Mouse (Mus musculus): ENCODE data around the gene 1700025G04Rik. TPM values are rescaled to one million over a fixed set of nuclear protein-coding genes. Genes with fewer than 3 reads are reported as not detected.

Gene 1700025G04Rik
- polyA plus RNA-seq, 1 experiment, result 5.0 TPM

DNA sequence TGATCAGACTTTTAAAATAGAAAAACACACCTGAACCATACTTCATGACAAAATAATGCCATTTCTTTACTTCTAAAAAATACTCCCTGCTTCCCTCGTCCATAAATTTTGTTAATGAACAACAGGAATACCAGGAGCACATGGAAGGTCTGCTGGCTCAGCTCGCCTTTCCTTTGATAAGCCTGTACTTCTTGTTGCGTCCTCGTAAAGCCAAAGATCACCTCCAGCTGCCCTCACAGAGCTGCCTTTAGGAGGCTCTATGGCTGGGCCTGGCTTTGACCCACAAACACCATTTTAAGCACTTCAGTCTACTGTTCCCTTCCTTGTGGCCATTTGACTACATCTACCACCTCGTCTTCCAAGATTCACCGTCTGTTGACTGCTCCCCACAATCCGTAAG lies 101.2 kb downstream of the 1700025G04Rik start:
- WGBS, result 98% methylated on average over 7 of the region's 7 CpGs
- H3K4me1 ChIP-seq (replicated peaks; ENCODE audit: control insufficient read depth, insufficient read depth, low read length), result no peaks in the 10 kb centered on the region
- H3K36me3 ChIP-seq (ENCODE audit: control insufficient read depth, insufficient read depth, low read length), result no peaks in the 10 kb centered on the region
- TF ChIP-seq CTCF (IDR thresholded peaks at IDR 0.05; ENCODE audit: borderline replicate concordance, control insufficient read depth, extremely low read depth, insufficient read depth, low read length, poor library complexity) (no peak), POLR2A (IDR thresholded peaks at IDR 0.05; ENCODE audit: control insufficient read depth, extremely low read depth, insufficient read depth, low read length, poor library complexity) (no peak)
- no peaks in the 10 kb centered on the region for H3K27me3 ChIP-seq (ENCODE audit: control insufficient read depth, insufficient read depth, low read length)
- H3K27ac ChIP-seq (ENCODE audit: control insufficient read depth, insufficient read depth, low read length), result no peak overlapping the region
- DNase-seq, result no peak
- no peak overlapping the region for H3K4me3 ChIP-seq (ENCODE audit: control insufficient read depth, insufficient read depth, low read length)

DNA sequence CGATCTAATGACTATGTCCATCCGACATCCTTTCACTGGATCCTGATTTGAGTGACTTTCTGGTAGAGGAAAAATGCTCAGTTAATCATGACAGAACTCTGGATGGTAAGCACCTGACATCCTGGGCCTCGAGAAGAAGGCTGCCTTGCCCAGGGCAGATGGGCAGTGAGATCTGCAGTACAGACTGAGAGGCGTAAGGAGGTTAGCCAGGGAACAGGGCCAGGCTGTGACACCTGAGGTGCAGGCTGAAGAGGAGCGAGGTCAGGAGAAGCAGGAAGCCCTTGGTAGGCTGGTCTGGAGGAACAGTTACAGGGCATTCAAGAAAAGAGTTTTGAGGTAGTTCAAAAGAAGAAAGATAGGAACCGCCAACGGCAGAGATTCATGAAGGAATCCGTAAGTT lies 101.9 kb downstream of the 1700025G04Rik start:
- TF ChIP-seq CTCF (IDR thresholded peaks at IDR 0.05; ENCODE audit: borderline replicate concordance, control insufficient read depth, extremely low read depth, insufficient read depth, low read length, poor library complexity) (no peak), POLR2A (IDR thresholded peaks at IDR 0.05; ENCODE audit: control insufficient read depth, extremely low read depth, insufficient read depth, low read length, poor library complexity) (no peak)
- no peak for DNase-seq
- Histone ChIP-seq H3K4me3 (ENCODE audit: control insufficient read depth, insufficient read depth, low read length) (no peak overlapping the region), H3K27me3 (ENCODE audit: control insufficient read depth, insufficient read depth, low read length) (no peaks in the 10 kb centered on the region), H3K36me3 (ENCODE audit: control insufficient read depth, insufficient read depth, low read length) (no peaks in the 10 kb centered on the region), H3K4me1 (replicated peaks; ENCODE audit: control insufficient read depth, insufficient read depth, low read length) (no peaks in the 10 kb centered on the region), H3K27ac (ENCODE audit: control insufficient read depth, insufficient read depth, low read length) (no peak overlapping the region)
- WGBS, result 90% methylated on average over 8 of the region's 8 CpGs

GRCm38 (mm10) chr1:151986024-151986778 lies 103.7 kb downstream of the 1700025G04Rik start:
- TF ChIP-seq CTCF (IDR thresholded peaks at IDR 0.05; ENCODE audit: borderline replicate concordance, control insufficient read depth, extremely low read depth, insufficient read depth, low read length, poor library complexity), result no peak
- TF ChIP-seq POLR2A (IDR thresholded peaks at IDR 0.05; ENCODE audit: control insufficient read depth, extremely low read depth, insufficient read depth, low read length, poor library complexity), result no peak

GRCm38 (mm10) chr1:151985056-151985455 lies 104.9 kb downstream of the 1700025G04Rik start:
- DNase-seq, result no peak
- Histone ChIP-seq H3K27me3 (ENCODE audit: control insufficient read depth, insufficient read depth, low read length) (no peaks in the 10 kb centered on the region), H3K27ac (ENCODE audit: control insufficient read depth, insufficient read depth, low read length) (no peak overlapping the region), H3K4me3 (ENCODE audit: control insufficient read depth, insufficient read depth, low read length) (no peak overlapping the region), H3K36me3 (ENCODE audit: control insufficient read depth, insufficient read depth, low read length) (no peaks in the 10 kb centered on the region), H3K4me1 (replicated peaks; ENCODE audit: control insufficient read depth, insufficient read depth, low read length) (no peaks in the 10 kb centered on the region)
- WGBS, result 84% methylated on average over 1 of the region's 1 CpGs
- TF ChIP-seq CTCF (IDR thresholded peaks at IDR 0.05; ENCODE audit: borderline replicate concordance, control insufficient read depth, extremely low read depth, insufficient read depth, low read length, poor library complexity) (no peak), POLR2A (IDR thresholded peaks at IDR 0.05; ENCODE audit: control insufficient read depth, extremely low read depth, insufficient read depth, low read length, poor library complexity) (no peak)

More at GRCm38 (mm10) chr1:151986024-151986778, 103.7 kb downstream of the 1700025G04Rik start:
- no peaks in the 10 kb centered on the region for H3K27me3 ChIP-seq (ENCODE audit: control insufficient read depth, insufficient read depth, low read length)
- no peak overlapping the region for H3K4me3 ChIP-seq (ENCODE audit: control insufficient read depth, insufficient read depth, low read length)
- H3K27ac ChIP-seq (ENCODE audit: control insufficient read depth, insufficient read depth, low read length), result no peak overlapping the region
- H3K36me3 ChIP-seq (ENCODE audit: control insufficient read depth, insufficient read depth, low read length), result no peaks in the 10 kb centered on the region
- no peaks in the 10 kb centered on the region for H3K4me1 ChIP-seq (replicated peaks; ENCODE audit: control insufficient read depth, insufficient read depth, low read length)
- no peak for DNase-seq
- 94% methylated on average over 11 of the region's 11 CpGs for WGBS

GRCm38 (mm10) chr1:151983991-151984390 lies 105.9 kb downstream of the 1700025G04Rik start:
- H3K27ac ChIP-seq (ENCODE audit: control insufficient read depth, insufficient read depth, low read length), result no peak overlapping the region
- 85% methylated on average over 4 of the region's 4 CpGs for whole genome bisulfite sequencing
- no peak for DNase-seq
- TF ChIP-seq POLR2A (IDR thresholded peaks at IDR 0.05; ENCODE audit: control insufficient read depth, extremely low read depth, insufficient read depth, low read length, poor library complexity) (no peak), CTCF (IDR thresholded peaks at IDR 0.05; ENCODE audit: borderline replicate concordance, control insufficient read depth, extremely low read depth, insufficient read depth, low read length, poor library complexity) (no peak)
- no peaks in the 10 kb centered on the region for H3K4me1 ChIP-seq (replicated peaks; ENCODE audit: control insufficient read depth, insufficient read depth, low read length)
- H3K27me3 ChIP-seq (ENCODE audit: control insufficient read depth, insufficient read depth, low read length), result no peaks in the 10 kb centered on the region
- H3K4me3 ChIP-seq (ENCODE audit: control insufficient read depth, insufficient read depth, low read length), result no peak overlapping the region
- H3K36me3 ChIP-seq (ENCODE audit: control insufficient read depth, insufficient read depth, low read length), result no peaks in the 10 kb centered on the region

- Histone ChIP-seq H3K4me1 (replicated peaks; ENCODE audit: control insufficient read depth, insufficient read depth, low read length) (no peaks in the 10 kb centered on the region), H3K4me3 (ENCODE audit: control insufficient read depth, insufficient read depth, low read length) (no peak overlapping the region), H3K27ac (ENCODE audit: control insufficient read depth, insufficient read depth, low read length) (no peak overlapping the region), H3K27me3 (ENCODE audit: control insufficient read depth, insufficient read depth, low read length) (no peaks in the 10 kb centered on the region), H3K36me3 (ENCODE audit: control insufficient read depth, insufficient read depth, low read length) (no peaks in the 10 kb centered on the region)
- 59% methylated on average over 7 of the region's 7 CpGs for WGBS
- TF ChIP-seq CTCF (IDR thresholded peaks at IDR 0.05; ENCODE audit: borderline replicate concordance, control insufficient read depth, extremely low read depth, insufficient read depth, low read length, poor library complexity) (no peak), POLR2A (IDR thresholded peaks at IDR 0.05; ENCODE audit: control insufficient read depth, extremely low read depth, insufficient read depth, low read length, poor library complexity) (no peak)
- no peak for DNase-seq
These were observed 109.4 kb downstream of the 1700025G04Rik start for GRCm38 (mm10) chr1:151980498-151980897.

All from thymus, adult 2 months (tissue).